Mouse (Mus musculus) right cerebral cortex, adult 18-20 months (tissue): Measurements from ENCODE around the gene Klf13.
A peak's percentile ranks its signal among the peaks of the same experiment; 100 is the strongest.

Source experiments
- DNase-seq: peaks from one replicate; pipeline ENCODE4 v3.0.0; 2022; ENCODE audit warnings: mixed read lengths

Gene Klf13

GRCm38 (mm10) chr7:63947514-63948487 lies 9.1 kb upstream of the Klf13 start:
- DNase-seq = no peak

DNA sequence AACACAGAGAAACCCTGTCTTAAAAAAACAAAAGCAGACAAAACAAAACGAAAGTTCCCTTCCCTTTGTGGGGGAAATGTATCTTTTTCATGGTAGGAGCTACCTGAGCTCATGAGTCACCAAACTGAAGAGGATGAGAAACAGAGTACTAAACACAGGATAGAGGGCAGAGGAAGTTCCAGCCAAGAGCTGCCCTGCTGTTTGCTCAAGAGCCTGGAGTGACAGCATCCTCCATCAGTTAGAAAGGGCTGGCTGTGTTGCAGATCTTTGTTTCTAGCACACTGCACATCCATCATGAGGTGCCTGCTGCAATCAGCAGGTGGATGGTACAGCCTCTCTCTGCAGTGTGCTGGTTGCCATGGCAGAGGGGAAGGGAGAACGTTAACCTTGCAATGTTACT lies 5.2 kb upstream of the Klf13 start:
- no peak for DNase-seq

DNA sequence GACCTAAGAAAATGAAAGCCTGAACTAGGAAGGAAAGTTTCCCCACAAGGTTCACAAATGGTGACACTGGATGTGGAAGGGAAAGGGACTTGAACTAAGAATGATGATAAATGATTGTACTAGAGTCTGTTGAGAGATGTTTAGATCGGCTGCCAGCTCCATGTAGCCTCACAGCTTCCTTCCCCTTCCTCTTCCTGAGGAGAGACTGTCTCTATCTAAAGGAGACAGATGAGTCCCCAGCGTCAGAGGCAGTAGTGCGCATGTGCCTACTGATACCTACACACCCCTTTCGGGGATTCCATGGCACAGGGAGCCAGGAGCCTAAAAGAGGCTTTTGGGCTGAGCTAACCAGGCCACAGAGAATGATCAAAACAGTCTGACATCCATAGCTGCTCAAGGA lies 2.8 kb upstream of the Klf13 start:
- no peak for DNase-seq

GRCm38 (mm10) chr7:63941050-63941449 lies 2.3 kb upstream of the Klf13 start:
- DNase-seq = no peak

- no peak for DNase-seq
Measured at GRCm38 (mm10) chr7:63940321-63940720, 1.6 kb upstream of the Klf13 start.

DNA sequence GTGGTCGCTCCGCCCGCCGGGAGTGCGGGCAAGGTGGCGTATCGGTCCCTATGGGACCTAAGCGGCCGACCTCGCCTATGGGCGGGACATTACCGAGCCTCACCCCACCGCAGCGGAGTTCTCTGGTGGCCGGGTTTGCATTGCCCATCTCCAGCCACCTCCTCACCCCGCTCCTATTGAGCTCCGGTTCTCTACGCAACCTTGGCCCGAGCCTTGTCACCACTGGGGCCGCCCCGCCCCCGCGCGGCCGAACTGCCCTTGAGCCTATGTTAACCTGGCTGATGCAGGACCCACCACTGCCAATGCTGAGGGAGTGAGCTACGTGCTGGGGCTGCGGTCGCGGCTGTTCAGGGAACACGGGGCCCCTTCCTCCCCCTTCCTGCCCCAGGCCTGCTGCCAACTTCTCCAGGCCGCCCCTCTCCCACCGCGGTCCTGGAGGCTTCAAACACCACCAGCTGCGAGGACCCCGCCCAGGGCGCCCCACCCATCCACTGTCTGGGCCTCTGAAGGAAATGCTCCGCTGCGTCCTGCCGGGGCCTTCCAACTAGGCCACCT lies 759 bp upstream of the Klf13 start:
- DNase-seq = peak; percentile 52

GRCm38 (mm10) chr7:63938066-63938913 lies 425 bp downstream of the Klf13 start:
- DNase-seq = peak; percentile 42

- peak; percentile 74 for DNase-seq
Measured at GRCm38 (mm10) chr7:63937236-63938065, 1.3 kb downstream of the Klf13 start.

GRCm38 (mm10) chr7:63936986-63937235 lies 1.8 kb downstream of the Klf13 start:
- DNase-seq = no peak

- peak; percentile 88 for DNase-seq
Measured at GRCm38 (mm10) chr7:63936188-63936985, 2.3 kb downstream of the Klf13 start.

DNA sequence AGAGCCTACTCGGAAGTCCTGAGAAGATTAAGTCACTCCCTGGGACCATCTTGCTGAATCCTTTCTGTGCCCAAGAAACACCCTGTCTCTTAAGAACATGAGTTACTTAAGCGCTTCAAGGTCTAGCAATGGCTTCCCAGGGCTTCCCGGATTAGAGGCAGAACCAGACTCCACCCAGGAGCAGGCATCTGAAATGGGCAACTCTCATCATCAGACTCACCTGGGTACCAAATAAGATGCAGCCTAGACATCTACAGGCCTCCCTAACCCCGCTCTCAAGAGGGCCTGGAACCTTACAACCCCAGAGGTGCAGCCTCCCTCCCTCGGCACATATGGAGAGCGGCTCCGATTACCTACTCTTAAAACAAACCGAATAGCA lies 2.9 kb downstream of the Klf13 start:
- DNase-seq = no peak

DNA sequence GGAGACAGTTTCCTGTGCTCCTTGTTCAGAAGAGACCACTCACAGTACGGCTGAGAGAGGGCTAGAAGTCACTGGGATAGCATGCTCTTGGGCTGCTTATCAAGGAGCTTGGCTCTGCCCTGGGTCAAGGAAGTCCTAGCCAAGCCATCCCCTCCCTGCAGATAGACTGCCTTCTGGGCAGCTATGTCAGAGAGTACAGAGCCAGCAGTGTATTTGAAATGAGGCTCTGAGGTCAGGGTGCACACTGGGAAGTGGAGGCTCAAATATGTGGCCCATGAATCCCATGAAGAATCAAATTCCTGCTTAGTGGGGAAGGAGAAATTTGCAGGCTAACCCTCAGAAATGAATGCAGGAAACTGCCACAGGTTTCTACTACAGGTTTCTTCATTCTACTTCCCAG lies 4.2 kb downstream of the Klf13 start:
- no peak for DNase-seq

DNA sequence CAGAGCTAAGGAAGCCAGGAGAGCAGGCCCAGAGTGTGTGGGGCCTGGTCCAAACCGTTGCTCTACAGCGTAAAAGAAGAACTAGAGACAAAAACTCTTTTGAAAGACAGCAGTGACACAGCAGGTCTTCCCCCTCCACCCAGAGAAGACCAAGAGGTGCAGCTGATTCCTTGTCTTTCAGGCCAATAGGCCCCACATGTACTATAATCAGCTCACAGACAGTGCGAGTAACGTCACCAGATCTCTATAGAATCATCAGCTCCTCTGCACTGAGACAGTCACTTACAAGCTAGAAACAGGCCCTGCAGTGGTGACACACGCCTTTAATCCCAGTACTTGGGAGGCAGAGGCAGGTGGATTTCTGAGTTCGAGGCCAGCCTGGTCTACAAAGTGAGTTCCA lies 4.8 kb downstream of the Klf13 start:
- DNase-seq = no peak

GRCm38 (mm10) chr7:63932461-63932860 lies 6.3 kb downstream of the Klf13 start:
- DNase-seq = no peak

DNA sequence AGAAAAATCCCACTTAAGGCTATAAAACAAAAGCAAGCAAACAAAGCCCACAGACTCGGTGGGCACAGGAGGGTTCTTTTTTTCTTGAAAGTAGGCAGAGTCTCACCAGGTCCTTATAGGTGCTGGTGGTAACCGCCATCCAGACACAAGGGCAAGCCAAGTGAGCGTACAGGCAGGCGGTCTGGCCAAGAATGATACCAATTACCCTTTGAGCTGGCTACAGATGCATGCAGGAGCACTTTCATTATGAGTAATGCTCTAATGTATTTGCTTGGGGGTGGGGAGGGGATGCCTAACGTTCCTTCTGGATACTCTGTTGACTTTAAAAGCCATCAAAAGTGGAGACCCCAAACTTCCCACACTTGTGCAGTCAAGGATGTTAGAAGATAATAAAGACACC lies 7.9 kb downstream of the Klf13 start:
- DNase-seq = no peak

DNA sequence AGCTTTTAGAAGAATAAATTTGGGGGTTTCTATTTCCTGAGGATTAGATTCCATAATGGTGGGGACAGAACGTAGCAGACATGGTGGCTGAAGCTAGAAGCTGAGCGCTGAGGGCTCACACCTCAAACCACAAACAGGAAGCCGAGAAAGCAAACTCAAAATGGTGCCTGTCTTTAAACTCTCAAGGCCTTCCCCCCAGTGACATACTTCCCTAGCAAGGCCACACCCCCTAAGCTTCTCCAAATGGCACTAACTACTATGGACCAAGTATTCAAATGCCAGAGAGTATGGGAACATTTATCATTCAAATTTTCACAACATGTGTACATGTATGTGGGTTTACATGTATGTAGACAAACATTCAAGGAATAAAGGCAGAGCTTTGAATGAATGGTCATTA lies 8.6 kb downstream of the Klf13 start:
- no peak for DNase-seq

- DNase-seq = no peak
Measured at GRCm38 (mm10) chr7:63929080-63929479, 9.6 kb downstream of the Klf13 start.

- DNase-seq = no peak
Measured at GRCm38 (mm10) chr7:63927121-63927520, 11.6 kb downstream of the Klf13 start.

GRCm38 (mm10) chr7:63926492-63926891 lies 12.2 kb downstream of the Klf13 start:
- DNase-seq = no peak

- DNase-seq = peak; percentile 91
Measured at GRCm38 (mm10) chr7:63925413-63926360, 13.0 kb downstream of the Klf13 start.
